Mouse (Mus musculus) liver, adult (tissue): ENCODE results near the gene Prune2.

Source experiments
- GATA4 ChIP-seq: IDR thresholded peaks from 2 replicates; pipeline ENCODE4 v1.6.1; 2014; ENCODE audit warnings: mild to moderate bottlenecking, low read length; ENCODE audit not compliant: insufficient replicate concordance

Prune2 gene

DNA sequence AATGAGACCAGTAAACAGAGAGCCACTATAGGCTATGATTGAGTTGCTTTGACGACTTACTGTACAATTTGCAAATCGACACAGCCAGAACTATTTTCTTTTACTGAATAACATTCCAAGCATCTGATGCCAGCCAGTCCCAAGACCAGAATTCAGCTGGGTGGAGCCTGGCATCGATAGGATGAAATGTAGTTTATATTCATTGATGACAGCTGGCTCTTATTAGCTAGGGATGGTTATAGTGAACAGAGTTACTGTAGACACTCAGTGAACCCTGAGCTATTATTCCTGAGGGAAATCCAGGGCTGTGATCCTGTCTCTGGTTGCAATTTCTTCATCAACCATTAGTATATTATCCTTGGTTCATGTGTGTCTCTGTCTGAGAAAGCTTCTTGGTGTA lies 254.6 kb downstream of the Prune2 start:
- TF ChIP-seq GATA4 = no peak

DNA sequence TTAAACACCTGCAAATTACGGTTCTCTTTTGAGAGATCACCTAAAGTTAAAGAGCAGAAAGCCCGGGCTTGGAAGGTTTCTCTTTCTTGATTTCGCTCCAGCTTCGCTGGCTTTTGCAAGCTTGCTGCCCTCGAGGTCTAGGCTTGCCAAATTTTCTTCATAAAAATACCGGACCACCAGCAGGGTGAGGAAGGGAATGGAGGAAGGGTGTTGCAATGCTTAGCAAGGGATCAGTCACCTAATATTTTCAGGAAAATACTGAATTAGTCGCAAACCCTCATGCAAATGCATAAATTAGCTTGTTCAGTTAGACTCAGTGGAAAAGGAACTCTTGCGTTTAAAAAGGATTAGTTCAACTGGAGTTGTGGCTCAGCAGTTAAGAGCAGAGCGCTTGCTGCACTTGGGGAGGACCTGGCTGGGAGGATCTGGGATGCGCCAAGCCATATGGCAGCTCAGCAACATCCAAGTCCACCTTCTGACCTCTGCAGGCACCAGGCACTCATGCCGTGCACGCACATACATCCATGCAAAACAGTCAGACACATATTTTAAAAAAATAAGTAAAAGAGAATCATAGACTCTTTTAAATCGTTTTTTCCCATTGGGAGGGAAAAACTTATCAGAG lies 259.1 kb downstream of the Prune2 start:
- TF ChIP-seq GATA4 = no peak

- no peak for TF ChIP-seq GATA4
Measured at GRCm38 (mm10) chr19:17218195-17218594, 262.3 kb downstream of the Prune2 start.

GRCm38 (mm10) chr19:17223801-17224200 lies 267.9 kb downstream of the Prune2 start:
- no peak for TF ChIP-seq GATA4

DNA sequence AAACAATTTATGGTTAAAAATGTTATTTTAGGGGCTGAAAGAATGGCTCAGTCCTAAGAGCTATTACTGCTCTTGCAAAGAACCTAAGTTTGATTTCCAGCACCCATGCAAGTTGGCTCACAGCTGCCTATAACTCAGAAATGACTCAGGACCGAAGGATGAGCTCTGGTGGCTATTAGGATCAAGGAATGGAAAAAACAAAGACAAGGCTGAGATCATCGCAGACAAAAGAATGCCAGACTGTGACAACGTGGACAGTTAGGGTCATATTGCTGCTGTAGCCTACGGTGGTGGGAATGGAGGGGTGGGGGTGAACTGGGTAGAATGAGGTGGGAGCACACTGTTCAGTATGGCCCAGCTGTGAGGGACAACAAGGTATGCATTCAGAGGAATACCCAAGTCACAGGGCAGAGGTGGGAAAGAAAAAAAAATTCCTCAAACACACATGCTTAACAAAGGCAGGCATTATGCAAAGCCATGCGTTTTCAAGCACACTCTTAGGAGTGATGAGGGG lies 269.7 kb downstream of the Prune2 start:
- TF ChIP-seq GATA4 = no peak

GRCm38 (mm10) chr19:17226096-17226495 lies 270.2 kb downstream of the Prune2 start:
- no peak for TF ChIP-seq GATA4

GRCm38 (mm10) chr19:17230013-17230412 lies 274.1 kb downstream of the Prune2 start:
- TF ChIP-seq GATA4 = no peak

DNA sequence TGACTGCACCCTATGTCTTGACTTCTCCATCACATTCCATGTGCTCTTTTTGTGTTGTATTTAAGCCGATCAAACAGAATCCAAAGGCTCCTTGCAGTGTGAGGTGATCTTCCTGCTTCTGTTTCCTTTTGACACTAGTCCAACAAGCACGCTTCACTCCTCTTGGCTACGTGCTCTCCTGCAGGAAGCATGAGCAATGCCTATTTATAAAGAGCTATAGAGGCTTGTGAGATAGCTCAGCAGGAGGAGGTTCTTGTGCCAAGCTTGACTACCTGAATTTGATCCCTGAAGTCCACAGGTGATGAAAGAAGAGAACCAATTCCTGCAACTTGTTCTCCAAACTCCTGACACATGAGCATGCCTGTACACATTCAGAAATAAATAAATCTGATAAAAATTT lies 282.6 kb downstream of the Prune2 start:
- TF ChIP-seq GATA4 = no peak

DNA sequence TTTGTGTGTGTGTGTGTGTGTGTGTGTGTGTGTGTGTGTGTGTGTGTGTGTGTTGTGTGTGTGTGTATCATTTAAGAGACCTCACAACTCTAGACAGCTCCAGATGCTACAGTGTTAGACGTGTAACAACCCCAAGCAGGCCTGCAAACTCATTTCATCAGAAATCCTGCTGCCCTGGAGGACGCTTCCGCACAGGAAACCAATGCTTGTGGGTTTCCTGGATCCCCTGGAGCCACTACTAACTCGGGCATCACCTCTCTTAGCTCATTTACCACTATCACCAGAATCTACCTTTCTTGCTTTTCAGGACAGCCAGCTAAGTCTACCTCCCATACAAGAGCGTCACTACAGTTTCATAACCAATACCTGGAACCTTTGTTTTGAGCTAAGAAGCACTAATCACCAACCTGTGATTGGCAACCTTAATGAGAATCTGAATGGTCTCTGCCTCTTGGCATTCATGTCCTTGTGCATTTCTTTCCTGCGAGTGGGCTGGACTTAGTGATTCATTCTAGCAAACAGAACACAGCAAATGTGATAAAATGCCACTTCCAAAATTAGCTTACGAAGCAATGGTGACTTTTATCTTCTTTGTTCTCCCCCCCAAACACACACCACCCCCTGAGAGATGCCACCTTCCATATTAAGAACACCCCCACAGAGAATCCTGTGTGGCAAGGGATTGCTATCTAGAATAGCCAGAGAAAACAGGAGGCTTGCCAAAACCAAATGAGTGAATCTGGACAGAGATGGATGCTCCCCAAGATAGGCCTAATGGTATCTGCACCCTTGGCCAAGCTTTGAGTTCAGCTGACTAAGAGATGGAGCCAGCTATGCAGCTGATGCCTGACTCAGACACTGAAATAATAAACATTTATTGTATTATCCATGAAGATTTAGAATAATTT lies 284.5 kb downstream of the Prune2 start:
- no peak for TF ChIP-seq GATA4

DNA sequence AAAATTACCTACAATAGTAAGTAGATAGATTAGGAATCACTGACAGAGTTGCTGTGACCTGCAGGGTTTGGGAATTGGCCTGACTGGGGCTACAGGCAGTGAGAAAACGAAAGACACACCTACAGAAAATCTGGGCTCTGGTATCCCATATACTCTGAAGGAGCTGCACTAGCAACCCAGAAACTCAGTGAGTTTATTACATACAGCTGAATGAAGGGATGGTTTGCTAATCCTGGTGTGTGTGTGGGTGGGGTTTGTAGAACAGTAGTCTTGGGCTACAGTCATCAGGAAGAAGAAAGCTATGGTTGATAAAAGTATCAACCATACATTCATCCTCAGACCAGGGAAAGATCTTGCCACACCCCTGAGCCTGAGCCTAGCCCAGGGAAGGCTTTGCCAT lies 285.3 kb downstream of the Prune2 start:
- no peak for TF ChIP-seq GATA4

GRCm38 (mm10) chr19:17242962-17243361 lies 287.0 kb downstream of the Prune2 start:
- TF ChIP-seq GATA4 = no peak

GRCm38 (mm10) chr19:17244544-17244943 lies 288.6 kb downstream of the Prune2 start:
- TF ChIP-seq GATA4 = no peak

DNA sequence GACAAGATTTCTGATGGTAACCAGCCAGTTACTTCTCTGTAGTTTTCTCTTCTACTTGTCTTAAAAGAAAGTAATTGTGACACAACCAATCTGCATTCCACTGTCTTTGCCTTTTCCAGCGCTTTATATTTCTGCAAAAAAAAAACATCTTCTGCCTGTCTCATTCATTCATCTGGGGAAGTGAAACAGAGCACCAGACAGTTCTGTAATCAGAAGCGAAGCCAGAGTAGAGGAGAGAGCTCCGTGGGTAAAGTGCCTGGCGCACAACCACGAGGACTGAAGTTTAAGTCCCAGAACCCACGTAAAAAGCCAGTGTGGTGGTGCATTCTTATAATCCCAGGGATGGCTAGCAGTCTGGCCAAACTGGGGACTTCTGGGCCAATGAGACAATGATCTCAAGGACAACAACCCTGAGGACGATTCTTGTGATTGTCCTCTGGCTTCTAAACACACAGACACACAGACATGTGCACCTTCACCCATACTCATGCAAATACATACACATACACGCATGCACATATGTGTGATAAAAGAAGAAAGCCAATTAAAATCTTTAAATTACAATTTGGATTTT lies 291.5 kb downstream of the Prune2 start:
- no peak for TF ChIP-seq GATA4

DNA sequence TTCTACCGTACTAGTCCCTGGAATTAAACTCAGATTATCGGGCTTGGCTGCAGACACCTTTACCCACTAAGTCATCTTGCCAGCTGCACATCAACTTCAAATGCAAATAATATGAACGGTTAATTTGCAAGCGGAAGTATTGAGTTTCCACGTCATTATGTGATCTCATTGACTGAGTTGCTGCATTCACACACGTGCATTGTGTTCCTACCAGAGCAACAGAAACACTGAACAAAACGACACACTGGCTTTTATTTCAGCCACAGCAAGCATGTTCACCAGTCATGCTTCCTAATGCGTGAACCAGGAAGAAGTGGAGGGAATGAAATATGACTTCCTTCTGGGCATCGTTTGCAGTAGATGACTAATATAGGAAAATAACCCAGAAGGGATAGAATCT lies 293.8 kb downstream of the Prune2 start:
- no peak for TF ChIP-seq GATA4

DNA sequence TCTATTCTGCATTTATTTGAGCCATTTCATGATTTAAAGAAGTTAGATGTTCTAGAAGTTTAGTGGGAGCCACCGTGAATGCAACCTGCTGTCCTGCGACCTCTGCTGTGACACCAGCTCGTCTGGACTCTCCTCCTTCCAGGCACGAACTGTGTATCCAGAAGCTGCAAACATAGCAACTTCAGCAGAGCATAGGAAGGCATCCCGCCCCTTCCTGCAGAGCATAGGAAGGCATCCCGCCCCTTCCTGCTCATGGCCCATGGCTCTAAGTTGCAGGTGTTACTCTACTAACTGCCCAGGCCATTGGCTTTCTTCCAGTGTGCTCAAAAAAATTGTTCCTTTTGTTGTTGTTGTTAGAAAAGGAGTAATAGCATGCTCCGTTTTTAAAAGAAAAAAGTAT lies 294.9 kb downstream of the Prune2 start:
- TF ChIP-seq GATA4 = no peak

- no peak for TF ChIP-seq GATA4
Measured at GRCm38 (mm10) chr19:17251453-17251852, 295.5 kb downstream of the Prune2 start.
